Mouse (Mus musculus): ENCODE results near the gene Cep290.

The Cep290 gene

DNA sequence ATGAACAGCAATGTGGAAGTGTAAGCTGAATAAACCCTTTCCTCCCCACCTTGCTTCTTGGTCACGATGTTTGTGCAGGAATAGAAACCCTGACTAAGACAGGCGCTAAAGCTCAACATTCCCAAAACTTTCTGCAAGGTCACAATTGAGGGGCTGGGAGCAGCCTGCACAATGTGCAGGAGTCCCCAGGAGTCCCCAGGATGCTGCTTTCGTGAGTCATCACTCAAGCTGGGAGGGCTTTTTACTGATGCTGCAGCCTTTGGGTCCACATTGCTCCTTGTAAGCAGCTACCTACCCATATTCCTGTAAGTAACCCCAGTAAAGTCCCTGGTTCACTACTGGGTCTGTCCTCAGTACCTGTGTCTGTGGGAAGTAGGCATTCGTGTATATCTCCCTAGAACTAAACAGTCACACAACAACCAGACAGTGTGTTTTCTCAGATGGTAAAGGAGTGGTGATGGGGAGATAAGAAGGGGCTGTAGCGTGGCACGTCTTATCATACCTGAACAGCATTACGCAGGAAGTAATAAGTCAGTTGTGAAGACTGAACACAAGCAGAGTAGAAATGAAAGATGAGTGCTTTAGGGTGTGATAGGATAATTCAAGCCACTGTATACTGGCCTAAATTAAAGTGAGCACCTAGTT lies 87.3 kb downstream of the Cep290 start:
- Histone ChIP-seq H3K27me3 (ENCODE audit: insufficient read depth, low read length) (no peaks in the 10 kb centered on the region), H3K9me3 (ENCODE audit: low read length) (peaks cover 50% of the 10 kb centered on the region), H3K4me3 (replicated peaks; ENCODE audit: low read length) (no peak overlapping the region), H3K4me1 (replicated peaks; ENCODE audit: low read depth, low read length) (no peaks in the 10 kb centered on the region), H3K36me3 (ENCODE audit: insufficient read depth, low read length) (peaks cover 58% of the 10 kb centered on the region)
- TF ChIP-seq CTCF (conservative IDR thresholded peaks at IDR 0.05; ENCODE audit: low read length) (no peak), POU5F1 (IDR thresholded peaks at IDR 0.05; ENCODE audit: borderline replicate concordance, low read length) (no peak), NANOG (IDR thresholded peaks at IDR 0.05; ENCODE audit: borderline replicate concordance, low read length) (no peak)

- peaks cover 50% of the 10 kb centered on the region for H3K9me3 ChIP-seq (ENCODE audit: low read length)
- TF ChIP-seq POU5F1 (IDR thresholded peaks at IDR 0.05; ENCODE audit: borderline replicate concordance, low read length), result no peak
- no peak for TF ChIP-seq CTCF (conservative IDR thresholded peaks at IDR 0.05; ENCODE audit: low read length)
- TF ChIP-seq NANOG (IDR thresholded peaks at IDR 0.05; ENCODE audit: borderline replicate concordance, low read length), result no peak
- H3K4me1 ChIP-seq (replicated peaks; ENCODE audit: low read depth, low read length), result no peaks in the 10 kb centered on the region
- H3K36me3 ChIP-seq (ENCODE audit: insufficient read depth, low read length), result peaks cover 58% of the 10 kb centered on the region
- H3K27me3 ChIP-seq (ENCODE audit: insufficient read depth, low read length), result no peaks in the 10 kb centered on the region
- no peak overlapping the region for H3K4me3 ChIP-seq (replicated peaks; ENCODE audit: low read length)
These were observed 87.9 kb downstream of the Cep290 start for GRCm38 (mm10) chr10:100575294-100575693.

DNA sequence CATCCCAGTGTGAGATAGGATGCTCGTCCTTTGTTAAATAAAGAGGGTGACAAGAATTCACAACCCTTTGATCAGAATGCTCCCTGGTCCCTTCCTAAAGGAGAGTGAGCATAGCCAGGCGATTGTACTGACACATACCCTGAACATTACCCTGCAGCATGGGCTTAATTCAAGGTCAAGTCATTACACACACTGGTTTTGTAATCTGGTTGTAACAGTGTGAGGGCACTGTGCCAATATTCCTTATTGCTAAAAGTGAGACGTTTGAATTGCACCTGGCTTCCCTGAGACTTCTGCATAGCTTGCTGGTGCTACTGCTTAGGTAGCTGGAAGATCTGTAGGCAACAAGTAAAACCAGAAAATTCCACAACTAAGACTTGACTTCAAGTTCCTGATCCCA lies 96.8 kb downstream of the Cep290 start:
- peaks cover 45% of the 10 kb centered on the region for H3K9me3 ChIP-seq (ENCODE audit: low read length)
- no peak overlapping the region; the same call in 1 of the 2 replicates for H3K4me3 ChIP-seq (replicated peaks; ENCODE audit: low read length)
- H3K4me1 ChIP-seq (replicated peaks; ENCODE audit: low read depth, low read length), result peaks cover 7% of the 10 kb centered on the region
- H3K27me3 ChIP-seq (ENCODE audit: insufficient read depth, low read length), result no peaks in the 10 kb centered on the region
- TF ChIP-seq NANOG (IDR thresholded peaks at IDR 0.05; ENCODE audit: borderline replicate concordance, low read length) (no peak), CTCF (conservative IDR thresholded peaks at IDR 0.05; ENCODE audit: low read length) (no peak), POU5F1 (IDR thresholded peaks at IDR 0.05; ENCODE audit: borderline replicate concordance, low read length) (no peak)
- peaks cover 34% of the 10 kb centered on the region for H3K36me3 ChIP-seq (ENCODE audit: insufficient read depth, low read length)

DNA sequence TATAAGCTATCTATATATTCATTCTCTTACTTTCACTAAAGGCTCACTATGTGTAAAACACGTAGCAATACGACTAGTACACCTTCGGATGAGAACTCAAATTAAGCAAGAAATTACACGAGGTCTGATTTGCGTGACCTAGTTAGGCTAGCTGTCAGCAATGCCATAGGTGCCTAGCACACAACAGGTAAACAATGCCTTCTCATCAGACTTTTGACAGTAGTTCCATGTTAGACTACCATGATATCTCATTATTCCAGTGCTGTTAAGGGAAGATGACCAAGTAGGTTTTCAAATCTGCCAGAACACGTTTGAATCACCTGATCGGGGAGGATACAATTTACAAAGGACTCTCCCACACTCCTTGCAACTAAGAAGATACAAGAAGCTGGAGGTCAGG lies 101.2 kb downstream of the Cep290 start:
- no peak for TF ChIP-seq NANOG (IDR thresholded peaks at IDR 0.05; ENCODE audit: borderline replicate concordance, low read length)
- no peak for TF ChIP-seq POU5F1 (IDR thresholded peaks at IDR 0.05; ENCODE audit: borderline replicate concordance, low read length)
- TF ChIP-seq CTCF (conservative IDR thresholded peaks at IDR 0.05; ENCODE audit: low read length), result no peak

DNA sequence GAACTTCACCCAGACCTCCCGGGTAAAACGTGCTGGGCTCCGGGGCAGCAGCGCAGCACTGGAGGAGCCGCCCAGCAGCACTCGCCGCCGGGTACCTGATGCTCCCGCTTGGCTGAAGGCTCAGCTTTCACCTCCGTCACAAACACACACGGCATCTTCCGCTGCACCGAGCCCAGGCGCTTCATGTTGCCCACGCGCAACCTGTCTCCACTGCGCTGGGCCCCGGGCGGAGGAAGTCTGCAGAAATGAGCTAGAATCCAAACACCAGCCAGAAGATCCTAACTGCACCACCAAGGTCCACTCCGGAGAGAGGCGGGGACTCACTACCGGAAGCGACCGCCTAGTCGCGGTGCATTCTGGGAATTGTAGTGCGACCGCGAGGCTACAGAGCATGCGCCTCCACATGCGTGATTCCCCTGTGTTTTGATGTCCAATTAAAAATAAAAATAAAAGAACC lies 101.6 kb downstream of the Cep290 start:
- Histone ChIP-seq H3K27me3 (ENCODE audit: insufficient read depth, low read length) (no peaks in the 10 kb centered on the region), H3K4me1 (replicated peaks; ENCODE audit: low read depth, low read length) (peaks cover 7% of the 10 kb centered on the region), H3K36me3 (ENCODE audit: insufficient read depth, low read length) (peaks cover 31% of the 10 kb centered on the region), H3K9me3 (ENCODE audit: low read length) (peaks cover 41% of the 10 kb centered on the region), H3K4me3 (replicated peaks; ENCODE audit: low read length) (peak overlapping the region; percentile 90)
- TF ChIP-seq POU5F1 (IDR thresholded peaks at IDR 0.05; ENCODE audit: borderline replicate concordance, low read length), result no peak
- TF ChIP-seq NANOG (IDR thresholded peaks at IDR 0.05; ENCODE audit: borderline replicate concordance, low read length), result no peak
- TF ChIP-seq CTCF (conservative IDR thresholded peaks at IDR 0.05; ENCODE audit: low read length), result no peak

More for the DNA sequence above, 101.2 kb downstream of the Cep290 start:
- Histone ChIP-seq H3K9me3 (ENCODE audit: low read length) (peaks cover 45% of the 10 kb centered on the region), H3K4me3 (replicated peaks; ENCODE audit: low read length) (peak overlapping the region; percentile 90), H3K36me3 (ENCODE audit: insufficient read depth, low read length) (peaks cover 34% of the 10 kb centered on the region), H3K27me3 (ENCODE audit: insufficient read depth, low read length) (no peaks in the 10 kb centered on the region), H3K4me1 (replicated peaks; ENCODE audit: low read depth, low read length) (peaks cover 7% of the 10 kb centered on the region)

- H3K27me3 ChIP-seq (ENCODE audit: insufficient read depth, low read length), result no peaks in the 10 kb centered on the region
- H3K36me3 ChIP-seq (ENCODE audit: insufficient read depth, low read length), result peaks cover 17% of the 10 kb centered on the region
- peak within 1 kb of the TSS; percentile 90; the same call in 1 of the 2 replicates for H3K4me3 ChIP-seq (replicated peaks; ENCODE audit: low read length)
- peaks cover 28% of the 10 kb centered on the region for H3K9me3 ChIP-seq (ENCODE audit: low read length)
- peaks cover 7% of the 10 kb centered on the region for H3K4me1 ChIP-seq (replicated peaks; ENCODE audit: low read depth, low read length)
- no peak for TF ChIP-seq NANOG (IDR thresholded peaks at IDR 0.05; ENCODE audit: borderline replicate concordance, low read length)
- TF ChIP-seq CTCF (conservative IDR thresholded peaks at IDR 0.05; ENCODE audit: low read length), result no peak
- TF ChIP-seq POU5F1 (IDR thresholded peaks at IDR 0.05; ENCODE audit: borderline replicate concordance, low read length), result no peak
These were observed 103.0 kb downstream of the Cep290 start, which contains the start of the genes 4930430F08Rik and 1700017N19Rik for GRCm38 (mm10) chr10:100590323-100590722. Gene 4930430F08Rik, minus strand, starts transcription at chr10:100590423. Gene 1700017N19Rik, plus strand, starts transcription at chr10:100590484.

DNA sequence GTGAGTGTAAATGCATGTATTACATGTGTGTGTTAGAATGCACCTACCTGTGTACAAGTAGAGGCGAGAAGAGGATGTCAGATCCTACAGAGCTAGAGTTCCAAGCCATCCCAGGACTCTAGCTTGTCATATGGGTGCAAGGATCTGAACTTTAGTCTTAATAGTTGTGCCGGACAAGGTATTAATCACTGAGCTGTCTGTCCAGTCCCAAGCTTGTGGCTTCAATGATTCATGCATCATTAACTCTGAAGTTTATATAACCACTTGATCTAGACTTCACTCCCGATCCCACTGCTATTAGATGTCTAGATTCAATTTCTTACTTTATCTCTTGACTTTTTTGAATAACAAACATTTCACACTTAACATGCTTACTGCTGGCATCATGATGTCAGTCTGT lies 111.0 kb downstream of the Cep290 start:
- Histone ChIP-seq H3K4me3 (replicated peaks; ENCODE audit: low read length) (no peak overlapping the region), H3K9me3 (ENCODE audit: low read length) (no peaks in the 10 kb centered on the region), H3K36me3 (ENCODE audit: insufficient read depth, low read length) (no peaks in the 10 kb centered on the region), H3K27me3 (ENCODE audit: insufficient read depth, low read length) (no peaks in the 10 kb centered on the region), H3K4me1 (replicated peaks; ENCODE audit: low read depth, low read length) (no peaks in the 10 kb centered on the region)
- TF ChIP-seq NANOG (IDR thresholded peaks at IDR 0.05; ENCODE audit: borderline replicate concordance, low read length) (no peak), CTCF (conservative IDR thresholded peaks at IDR 0.05; ENCODE audit: low read length) (no peak), POU5F1 (IDR thresholded peaks at IDR 0.05; ENCODE audit: borderline replicate concordance, low read length) (no peak)

GRCm38 (mm10) chr10:100603511-100603910 lies 116.2 kb downstream of the Cep290 start:
- TF ChIP-seq POU5F1 (IDR thresholded peaks at IDR 0.05; ENCODE audit: borderline replicate concordance, low read length) (no peak), CTCF (conservative IDR thresholded peaks at IDR 0.05; ENCODE audit: low read length) (no peak), NANOG (IDR thresholded peaks at IDR 0.05; ENCODE audit: borderline replicate concordance, low read length) (no peak)
- no peaks in the 10 kb centered on the region for H3K9me3 ChIP-seq (ENCODE audit: low read length)
- no peaks in the 10 kb centered on the region for H3K27me3 ChIP-seq (ENCODE audit: insufficient read depth, low read length)
- no peak overlapping the region for H3K4me3 ChIP-seq (replicated peaks; ENCODE audit: low read length)
- no peaks in the 10 kb centered on the region for H3K36me3 ChIP-seq (ENCODE audit: insufficient read depth, low read length)
- H3K4me1 ChIP-seq (replicated peaks; ENCODE audit: low read depth, low read length), result no peaks in the 10 kb centered on the region

All from E14TG2a.4 (cell line).